Mouse (Mus musculus) T-helper 17 cell (primary cell): ENCODE measurements around the gene Foxred1.

Experiments used
- in situ Hi-C, 2 experiments: fragments of 300-600 bp; cut with MboI, MseI; formaldehyde crosslinking; loops; 1 replicate in 1 of 2; 2 replicates in 1 of 2; pipeline ENCODE4 v1.15.1; 2025; ENCODE audit warnings: high pct_unique_total_duplicates in 2 of 2

Foxred1 gene

GRCm38 (mm10) chr9:35210542-35211474 lies at the start of gene Foxred1:
Gene Foxred1 (minus strand): TSS chr9:35211055.
- in situ Hi-C loops, result loop anchor here (5.0 to 25.0 kb wide), 3 partner anchors 56 to 1526 kb away; partner anchors contain the start of genes Chek1 (in 2 of the 2), Fam118b (in 2 of the 2), Rpusd4 (in 2 of the 2) and St3gal4 (in 1 of the 2)

DNA sequence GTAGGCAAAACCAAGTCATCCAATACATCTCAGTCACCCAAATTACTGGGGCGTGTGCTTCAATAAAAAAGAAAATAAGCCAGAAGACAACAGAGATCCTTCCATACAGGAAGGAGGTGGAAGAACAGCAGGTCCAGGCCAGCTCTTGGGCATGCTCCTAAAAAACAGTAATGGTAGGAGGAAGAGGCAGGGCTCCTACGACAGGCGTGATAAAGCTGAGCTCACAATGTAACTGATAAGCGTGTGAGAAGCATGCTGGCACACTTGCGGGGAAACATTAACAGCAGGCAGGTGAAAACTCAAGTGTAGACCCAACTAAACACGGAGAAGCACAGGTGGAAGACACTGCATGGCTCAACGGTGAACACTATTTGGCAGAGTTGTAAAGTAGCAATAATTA lies 46.5 kb upstream of the Foxred1 start:
- in situ Hi-C loops, result no loop called here

DNA sequence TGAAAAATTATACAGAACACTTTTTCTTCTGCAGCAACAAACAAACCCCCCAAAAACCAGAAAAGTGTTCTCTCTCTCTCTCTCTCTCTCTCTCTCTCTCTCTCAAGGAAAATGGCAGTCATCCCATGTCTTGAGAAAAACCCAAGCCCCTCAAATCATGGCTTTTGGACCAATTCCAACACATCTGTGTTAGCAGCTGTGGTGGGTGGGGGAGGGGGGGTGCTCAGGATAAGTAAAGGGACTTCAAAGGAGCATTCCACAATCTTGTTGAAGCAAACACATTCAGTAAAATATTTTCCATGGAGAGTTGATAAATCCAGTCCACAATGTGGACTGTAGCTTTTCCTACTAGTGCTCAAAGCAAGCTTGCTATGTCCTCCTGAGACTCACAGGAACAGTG lies 38.6 kb upstream of the Foxred1 start:
- in situ Hi-C loops, result no loop called here

DNA sequence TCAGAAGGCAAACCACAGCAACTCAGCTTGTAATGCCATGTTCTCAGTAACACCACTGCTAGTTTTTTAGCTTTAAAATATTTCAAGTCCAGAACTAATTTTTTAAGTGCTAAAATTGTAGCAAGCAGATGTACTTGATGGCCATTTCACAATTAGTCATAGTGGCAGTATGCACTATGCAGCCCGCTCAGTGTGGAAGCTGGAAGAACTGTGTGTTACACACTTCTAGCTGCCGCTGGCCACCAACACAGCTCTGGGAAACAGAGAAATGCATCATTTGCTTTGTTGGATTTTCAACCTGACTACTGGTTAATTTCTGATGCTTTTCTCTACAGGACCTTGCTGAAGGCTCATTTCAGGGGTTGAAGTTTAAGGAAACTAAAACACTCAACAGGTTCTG lies 36.5 kb upstream of the Foxred1 start:
- in situ Hi-C loops, result no loop called here

DNA sequence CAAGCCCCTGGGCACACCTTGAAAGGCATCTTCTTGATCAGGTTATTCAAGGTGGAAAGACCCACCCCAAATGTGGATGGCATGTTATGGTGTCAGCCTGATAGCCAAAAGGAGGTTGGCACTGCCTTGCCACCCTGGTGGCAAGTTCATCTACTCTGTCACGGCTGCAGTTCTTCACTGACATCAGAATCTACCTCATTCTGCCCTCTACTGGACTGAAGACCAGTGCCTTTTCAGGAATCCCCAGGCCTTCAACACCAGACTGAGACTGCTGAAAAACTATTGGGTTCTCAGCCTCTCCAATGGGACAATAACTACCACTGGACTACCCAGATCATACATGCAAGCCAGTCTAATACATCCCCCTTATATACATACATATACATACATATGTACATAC lies 28.9 kb upstream of the Foxred1 start:
- in situ Hi-C loops, result no loop called here

DNA sequence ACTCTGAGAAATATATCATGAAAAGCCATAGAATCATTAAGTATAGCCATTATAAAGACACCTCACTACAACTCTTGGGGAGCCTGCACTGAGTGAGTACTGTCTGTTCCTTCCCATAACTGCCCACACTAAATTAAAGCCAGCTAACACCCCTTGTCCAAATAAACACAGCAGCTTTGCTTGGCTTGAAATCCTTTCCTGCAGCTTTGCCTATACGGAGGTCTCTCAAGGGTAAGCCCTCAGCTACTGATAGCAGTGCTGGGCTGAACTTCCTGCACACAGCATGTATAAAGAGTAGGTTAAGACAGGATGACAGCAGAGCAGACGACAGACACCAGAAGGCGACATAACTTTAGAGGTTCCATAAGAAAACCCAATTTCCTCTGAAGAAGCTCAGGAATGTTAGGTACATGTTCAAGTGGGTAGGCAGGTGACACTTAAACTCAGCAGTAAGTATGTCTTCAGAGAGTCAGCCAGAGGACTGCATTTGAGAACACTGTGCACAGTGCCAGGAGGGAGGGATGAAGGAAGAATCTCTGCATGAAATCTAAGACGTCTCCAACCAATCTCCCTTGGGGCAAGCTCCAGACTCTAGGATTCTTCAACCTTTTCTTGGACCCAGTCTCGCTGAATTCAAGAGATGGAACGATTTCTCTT lies 28.2 kb upstream of the Foxred1 start:
- in situ Hi-C loops, result no loop called here

- in situ Hi-C loops, result no loop called here
Measured at GRCm38 (mm10) chr9:35238371-35238770, 27.5 kb upstream of the Foxred1 start.

- in situ Hi-C loops, result no loop called here
Measured at GRCm38 (mm10) chr9:35235996-35236395, 25.1 kb upstream of the Foxred1 start.

DNA sequence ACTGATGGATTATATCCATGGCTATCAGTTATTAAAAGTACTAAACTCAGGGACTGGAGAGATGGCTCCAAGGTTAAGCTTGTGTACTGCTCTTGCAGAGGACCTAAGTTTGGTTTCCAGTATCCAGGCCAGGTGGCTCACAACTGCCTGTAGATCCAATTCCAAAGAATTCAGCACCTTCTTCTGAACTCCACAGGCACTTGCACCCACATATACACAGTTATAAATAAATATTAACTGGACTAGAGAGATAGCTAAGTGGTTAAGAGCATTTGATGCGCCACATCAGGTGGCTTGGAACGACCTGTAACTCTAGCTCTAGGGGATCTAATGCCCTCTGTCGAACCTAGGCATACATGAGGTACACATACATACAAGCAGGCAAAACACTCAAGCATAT lies 17.8 kb upstream of the Foxred1 start:
- in situ Hi-C loops, result no loop called here

DNA sequence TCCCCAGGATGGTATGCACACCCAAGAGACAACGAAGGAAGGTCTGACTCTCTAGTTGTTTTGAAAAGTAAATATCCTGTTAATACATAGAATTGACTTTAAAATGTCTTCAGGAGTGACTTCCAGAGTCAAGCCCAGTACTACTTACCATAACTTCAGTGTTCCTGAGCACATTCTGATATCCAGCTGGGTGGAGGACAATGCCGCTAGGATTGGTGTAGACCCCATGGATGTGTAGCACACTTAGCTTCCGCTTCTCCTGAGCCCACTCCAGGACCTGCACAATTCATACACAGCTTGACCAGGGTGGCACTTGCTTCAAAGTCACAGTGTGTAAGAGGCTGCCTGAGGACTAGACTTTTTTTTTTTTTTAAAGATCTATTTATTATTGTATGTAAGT lies 12.6 kb upstream of the Foxred1 start:
- in situ Hi-C loops, result loop anchor here (25.0 kb wide), 1 partner anchor 1514 kb away; the partner anchor contains the start of gene Chek1 (in 2 of the 2)

GRCm38 (mm10) chr9:35217963-35218362 lies 7.1 kb upstream of the Foxred1 start:
- in situ Hi-C loops, result loop anchor here (25.0 kb wide), 1 partner anchor 1519 kb away; the partner anchor contains the start of gene Chek1 (in 2 of the 2)

GRCm38 (mm10) chr9:35211573-35212511 lies 987 bp upstream of the Foxred1 start:
- in situ Hi-C loops, result loop anchor here (5.0 to 25.0 kb wide), 3 partner anchors 55 to 1525 kb away; partner anchors contain the start of genes Chek1 (in 2 of the 2), Fam118b (in 2 of the 2), Rpusd4 (in 2 of the 2) and St3gal4 (in 1 of the 2)

GRCm38 (mm10) chr9:35204421-35204820 lies 6.4 kb downstream of the Foxred1 start:
- in situ Hi-C loops, result loop anchor here (25.0 kb wide), 1 partner anchor 1533 kb away; the partner anchor contains the start of gene Chek1 (in 2 of the 2)

DNA sequence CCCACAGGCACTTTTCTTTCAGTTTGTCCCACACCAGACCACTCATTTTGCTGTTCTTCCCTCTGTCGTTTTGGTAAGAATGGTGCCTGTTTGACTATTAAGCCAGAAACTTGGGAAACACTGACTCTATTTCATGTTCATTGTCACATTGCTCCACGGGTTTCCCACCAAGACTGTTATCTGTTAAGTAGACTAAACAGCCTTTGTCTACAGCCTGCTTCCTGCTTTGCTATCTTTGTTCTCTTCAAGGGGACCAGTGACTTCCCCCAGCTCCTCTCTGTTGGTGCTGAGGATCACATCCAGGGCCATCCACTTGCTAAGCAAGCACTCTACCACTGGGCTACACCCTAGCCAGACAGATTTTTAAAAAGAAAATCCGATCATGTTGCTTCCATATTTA lies 7.3 kb downstream of the Foxred1 start:
- in situ Hi-C loops, result loop anchor here (25.0 kb wide), 1 partner anchor 1534 kb away; the partner anchor contains the start of gene Chek1 (in 2 of the 2)

GRCm38 (mm10) chr9:35200529-35201060 lies 10.3 kb downstream of the Foxred1 start:
- in situ Hi-C loops, result loop anchor here (25.0 kb wide), 1 partner anchor 1537 kb away; the partner anchor contains the start of gene Chek1 (in 2 of the 2)

- in situ Hi-C loops, result loop anchor here (25.0 kb wide), 1 partner anchor 1537 kb away; the partner anchor contains the start of gene Chek1 (in 2 of the 2)
Measured at GRCm38 (mm10) chr9:35199772-35200471, 10.9 kb downstream of the Foxred1 start, which contains the start of the genes Srpr and Tirap. Gene Srpr (plus strand): TSS chr9:35200175. Gene Tirap (minus strand): TSS chr9:35200291.

DNA sequence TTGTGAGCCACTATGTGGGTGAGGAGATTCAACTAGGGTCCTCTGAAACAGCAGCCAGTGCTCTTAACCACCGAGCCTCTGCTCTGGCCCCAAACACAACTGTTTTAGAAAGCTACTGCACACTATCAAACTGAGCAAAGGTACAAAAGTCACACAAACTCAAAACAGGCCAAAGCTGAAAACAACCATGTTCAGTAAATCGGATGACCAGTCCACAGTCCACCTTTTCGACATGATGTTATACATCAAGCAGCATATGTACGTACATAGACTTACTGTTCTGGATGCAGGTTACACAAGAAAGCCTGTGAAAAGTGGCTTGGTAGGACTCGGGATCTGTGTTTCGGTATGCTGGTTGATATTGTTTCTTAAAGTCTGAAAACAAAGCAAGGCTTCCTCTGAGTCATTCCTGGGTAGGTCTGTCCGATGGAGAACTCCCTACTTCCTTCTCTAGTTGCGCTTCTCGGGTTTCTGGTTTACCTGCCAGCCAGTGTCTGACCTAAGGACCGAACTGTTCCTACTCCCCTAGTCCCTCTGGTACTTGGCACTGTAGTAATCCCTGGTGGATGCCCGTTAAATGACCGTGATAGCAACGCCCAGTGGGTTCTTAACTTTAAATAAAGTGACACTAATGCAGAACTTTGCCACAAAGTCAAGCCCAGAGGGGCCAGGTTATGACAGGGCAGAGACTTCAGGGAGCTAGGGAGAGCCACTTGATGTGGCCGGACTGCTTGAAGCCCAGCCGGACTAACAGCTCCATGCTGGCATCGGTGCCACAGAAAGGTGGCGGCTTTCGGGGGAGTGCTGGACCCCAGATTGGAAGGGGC lies 11.7 kb downstream of the Foxred1 start:
- in situ Hi-C loops, result no loop called here

DNA sequence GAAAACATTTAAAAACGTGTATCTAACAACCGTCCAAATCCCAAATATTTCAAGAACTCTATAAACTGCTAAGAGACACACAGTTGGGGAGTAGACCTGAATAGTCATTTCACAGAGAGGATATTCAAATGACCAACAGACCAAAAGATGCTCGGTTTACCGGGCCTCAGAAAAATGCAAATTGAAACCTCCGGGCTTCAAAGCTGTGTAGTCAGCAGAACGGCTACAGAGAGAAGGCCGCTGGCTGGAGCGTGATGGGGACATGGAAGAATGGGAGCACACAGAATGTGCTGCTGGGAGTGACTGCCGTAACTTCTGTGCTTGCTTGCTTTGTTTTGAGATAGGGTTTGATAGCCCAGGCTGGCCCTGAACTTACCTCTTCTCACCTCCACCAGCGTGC lies 12.5 kb downstream of the Foxred1 start:
- in situ Hi-C loops, result no loop called here

- in situ Hi-C loops, result no loop called here
Measured at GRCm38 (mm10) chr9:35197625-35198024, 13.2 kb downstream of the Foxred1 start.
